Mouse (Mus musculus) embryonic fibroblast, embryonic 13.5 days (primary cell): ENCODE data around the gene Armc7.

ENCODE experiments used
- CTCF ChIP-seq: IDR thresholded peaks from 2 replicates; pipeline ENCODE4 v1.5.1; 2011; ENCODE audit warnings: mild to moderate bottlenecking, control low read depth, low read length, moderate library complexity, borderline replicate concordance; ENCODE audit not compliant: insufficient read depth
- POLR2A ChIP-seq: IDR thresholded peaks from 2 replicates; pipeline ENCODE4 v1.6.1; 2011; ENCODE audit warnings: low read depth, mild to moderate bottlenecking, control low read depth, low read length, moderate library complexity

- no peak for TF ChIP-seq CTCF
- TF ChIP-seq POLR2A: no peak
Observed at GRCm38 (mm10) chr11:115448075-115448474, 27.4 kb upstream of the Armc7 start.
